Mouse (Mus musculus) kidney, embryonic 16.5 days (tissue): ENCODE data around the gene Ssxb5. TPM values are rescaled to one million over a fixed set of nuclear protein-coding genes. Genes with fewer than 3 reads are reported as not detected.
"Not testable (repeated sequence)": the region's sequence is repeated elsewhere in the genome, so short reads cannot be mapped to it uniquely, and the experiment has no call there.

ENCODE experiments used
- ATAC-seq: fragments of 200-750 bp; cut with Nextera tagmentation; 2 replicates; pipeline ENCODE4 v1.8.0; 2017; ENCODE audit warnings: moderate TSS enrichment; ENCODE audit not compliant: low FRiP score, low TSS enrichment
- H3K27ac ChIP-seq: fragments of 300-500 bp; sonication (generic); 2 replicates; pipeline ENCODE4 v1.5.1; 2014; ENCODE audit warnings: low read length
- H3K27me3 ChIP-seq: fragments of 300-500 bp; sonication (generic); 2 replicates; pipeline ENCODE4 v1.6.1; 2014; ENCODE audit warnings: low read length, control low read depth, mixed read lengths; ENCODE audit not compliant: insufficient read depth
- H3K36me3 ChIP-seq: fragments of 300-500 bp; sonication (generic); 2 replicates; pipeline ENCODE4 v1.6.1; 2014; ENCODE audit warnings: low read length, control low read depth, mixed read lengths; ENCODE audit not compliant: insufficient read depth
- H3K4me1 ChIP-seq: fragments of 300-500 bp; sonication (generic); 2 replicates; pipeline ENCODE4 v1.6.1; 2014; ENCODE audit warnings: low read length, control low read depth, mixed read lengths; ENCODE audit not compliant: insufficient read depth
- H3K4me2 ChIP-seq: fragments of 300-500 bp; sonication (generic); replicated peaks from 2 replicates; pipeline ENCODE4 v1.6.1; 2014; ENCODE audit warnings: low read depth, low read length
- H3K4me3 ChIP-seq: fragments of 300-500 bp; sonication (generic); 2 replicates; pipeline ENCODE4 v1.5.1; 2014; ENCODE audit warnings: mild to moderate bottlenecking, low read length
- H3K9ac ChIP-seq: fragments of 300-500 bp; sonication (generic); replicated peaks from 2 replicates; pipeline ENCODE4 v1.6.1; 2014; ENCODE audit warnings: low read length
- H3K9me3 ChIP-seq: fragments of 300-500 bp; sonication (generic); 2 replicates; pipeline ENCODE4 v1.6.1; 2016; ENCODE audit warnings: low read length, control low read depth
- WGBS: fragments of 180-500 bp; shearing (Covaris S2); extraction: QIAGEN DNeasy Blood & Tissue Kit; methylation state at CpG from one replicate; pipeline ENCODE4 v1.1.7; 2014; 5-methylcytosine and 5-hydroxymethylcytosine counted together
- polyA plus RNA-seq: library from polyadenylated mRNA; unstranded; fragments of >200 nt; fragmentation: Nextera tagmentation; extraction: Ambion mirVana; gene quantifications from 2 replicates; pipeline ENCODE4 v1.2.1, GENCODE M21; 2015

Gene Ssxb5
- polyA plus RNA-seq = not detected in 2 replicates

GRCm38 (mm10) chrX:8803391-8803790 is at the start of gene Ssxb5:
Gene Ssxb5 (plus strand): TSS chrX:8803691.
- H3K4me3 ChIP-seq, H3K27ac ChIP-seq, H3K9ac ChIP-seq, H3K36me3 ChIP-seq, H3K4me1 ChIP-seq, ATAC-seq, H3K9me3 ChIP-seq, H3K27me3 ChIP-seq, H3K4me2 ChIP-seq: not testable (repeated sequence)
- WGBS = 87% methylated on average over 4 of the region's 4 CpGs

GRCm38 (mm10) chrX:8832043-8832442 is 28.6 kb downstream of the Ssxb5 start:
- Histone ChIP-seq H3K36me3 (no peaks in the 10 kb centered on the region), H3K4me1 (no peaks in the 10 kb centered on the region), H3K27ac (no peak overlapping the region), H3K9ac (no peak overlapping the region), H3K4me3 (no peak overlapping the region), H3K27me3 (no peaks in the 10 kb centered on the region), H3K4me2 (no peak overlapping the region), H3K9me3 (no peaks in the 10 kb centered on the region)
- ATAC-seq = no peak

- Histone ChIP-seq H3K36me3 (no peaks in the 10 kb centered on the region), H3K27ac (no peak within 1 kb of the TSS), H3K9ac (no peak within 1 kb of the TSS), H3K4me1 (no peaks in the 10 kb centered on the region), H3K4me3 (no peak within 1 kb of the TSS), H3K9me3 (no peaks in the 10 kb centered on the region), H3K4me2 (no peak within 1 kb of the TSS), H3K27me3 (no peaks in the 10 kb centered on the region)
- 54% methylated on average over 1 of the region's 1 CpGs for WGBS
- no peak for ATAC-seq
Measured at GRCm38 (mm10) chrX:8843694-8844093, 40.2 kb downstream of the Ssxb5 start, which contains the start of gene Gm6592. Gene Gm6592 (plus strand): TSS chrX:8843994.

- Histone ChIP-seq H3K9me3 (no peaks in the 10 kb centered on the region), H3K4me2 (no peak overlapping the region), H3K9ac (no peak overlapping the region), H3K27me3 (no peaks in the 10 kb centered on the region), H3K27ac (no peak overlapping the region), H3K4me3 (no peak overlapping the region), H3K4me1 (no peaks in the 10 kb centered on the region), H3K36me3 (no peaks in the 10 kb centered on the region)
- 91% methylated on average over 10 of the region's 10 CpGs for WGBS
- no peak for ATAC-seq
Measured at GRCm38 (mm10) chrX:8852486-8852885, 49.0 kb downstream of the Ssxb5 start.

Other genes starting within 250 kb of the Ssxb5 start
- not detected in 2 replicates for gene Ssxb3, start 211.9 kb upstream of the Ssxb5 start, polyA plus RNA-seq
- not detected in 2 replicates for gene Ssxb8, start 112.8 kb upstream of the Ssxb5 start, polyA plus RNA-seq
- gene Ssx9, start 55.3 kb upstream of the Ssxb5 start, polyA plus RNA-seq = not detected in 2 replicates
- gene Gm6592, start 40.3 kb downstream of the Ssxb5 start, polyA plus RNA-seq = not detected in 2 replicates
- not detected in 2 replicates for gene Gm5751, start 70.6 kb downstream of the Ssxb5 start, polyA plus RNA-seq
- 2.6 and 2.7 TPM in 2 replicates for gene B630019K06Rik, start 88.7 kb downstream of the Ssxb5 start, polyA plus RNA-seq
- not detected in 2 replicates for gene Fthl17b, start 159.3 kb downstream of the Ssxb5 start, polyA plus RNA-seq
- gene Fthl17c, start 172.9 kb downstream of the Ssxb5 start, polyA plus RNA-seq = not detected in 2 replicates
- not detected in 2 replicates for gene Fthl17d, start 183.1 kb downstream of the Ssxb5 start, polyA plus RNA-seq
- not detected in 2 replicates for gene Fthl17e, start 229.8 kb downstream of the Ssxb5 start, polyA plus RNA-seq